Mouse (Mus musculus) kidney, embryonic 16.5 days (tissue): ENCODE results near the gene Ppfia1. TPM values are rescaled to one million over a fixed set of nuclear protein-coding genes. Genes with fewer than 3 reads are reported as not detected.
A peak's percentile ranks its signal among the peaks of the same experiment; 100 is the strongest.

ENCODE experiments used
- ATAC-seq: fragments of 200-750 bp; cut with Nextera tagmentation; 2 replicates; pipeline ENCODE4 v1.8.0; 2017; ENCODE audit warnings: moderate TSS enrichment; ENCODE audit not compliant: low FRiP score, low TSS enrichment
- H3K27ac ChIP-seq: fragments of 300-500 bp; sonication (generic); 2 replicates; pipeline ENCODE4 v1.5.1; 2014; ENCODE audit warnings: low read length
- H3K27me3 ChIP-seq: fragments of 300-500 bp; sonication (generic); 2 replicates; pipeline ENCODE4 v1.6.1; 2014; ENCODE audit warnings: low read length, control low read depth, mixed read lengths; ENCODE audit not compliant: insufficient read depth
- H3K36me3 ChIP-seq: fragments of 300-500 bp; sonication (generic); 2 replicates; pipeline ENCODE4 v1.6.1; 2014; ENCODE audit warnings: low read length, control low read depth, mixed read lengths; ENCODE audit not compliant: insufficient read depth
- H3K4me1 ChIP-seq: fragments of 300-500 bp; sonication (generic); 2 replicates; pipeline ENCODE4 v1.6.1; 2014; ENCODE audit warnings: low read length, control low read depth, mixed read lengths; ENCODE audit not compliant: insufficient read depth
- H3K4me2 ChIP-seq: fragments of 300-500 bp; sonication (generic); replicated peaks from 2 replicates; pipeline ENCODE4 v1.6.1; 2014; ENCODE audit warnings: low read depth, low read length
- H3K4me3 ChIP-seq: fragments of 300-500 bp; sonication (generic); 2 replicates; pipeline ENCODE4 v1.5.1; 2014; ENCODE audit warnings: mild to moderate bottlenecking, low read length
- H3K9ac ChIP-seq: fragments of 300-500 bp; sonication (generic); replicated peaks from 2 replicates; pipeline ENCODE4 v1.6.1; 2014; ENCODE audit warnings: low read length
- H3K9me3 ChIP-seq: fragments of 300-500 bp; sonication (generic); 2 replicates; pipeline ENCODE4 v1.6.1; 2016; ENCODE audit warnings: low read length, control low read depth
- WGBS: fragments of 180-500 bp; shearing (Covaris S2); extraction: QIAGEN DNeasy Blood & Tissue Kit; methylation state at CpG from one replicate; pipeline ENCODE4 v1.1.7; 2014; 5-methylcytosine and 5-hydroxymethylcytosine counted together
- polyA plus RNA-seq: library from polyadenylated mRNA; unstranded; fragments of >200 nt; fragmentation: Nextera tagmentation; extraction: Ambion mirVana; gene quantifications from 2 replicates; pipeline ENCODE4 v1.2.1, GENCODE M21; 2015

Ppfia1 gene
- 26.9 and 37.7 TPM in 2 replicates for polyA plus RNA-seq

DNA sequence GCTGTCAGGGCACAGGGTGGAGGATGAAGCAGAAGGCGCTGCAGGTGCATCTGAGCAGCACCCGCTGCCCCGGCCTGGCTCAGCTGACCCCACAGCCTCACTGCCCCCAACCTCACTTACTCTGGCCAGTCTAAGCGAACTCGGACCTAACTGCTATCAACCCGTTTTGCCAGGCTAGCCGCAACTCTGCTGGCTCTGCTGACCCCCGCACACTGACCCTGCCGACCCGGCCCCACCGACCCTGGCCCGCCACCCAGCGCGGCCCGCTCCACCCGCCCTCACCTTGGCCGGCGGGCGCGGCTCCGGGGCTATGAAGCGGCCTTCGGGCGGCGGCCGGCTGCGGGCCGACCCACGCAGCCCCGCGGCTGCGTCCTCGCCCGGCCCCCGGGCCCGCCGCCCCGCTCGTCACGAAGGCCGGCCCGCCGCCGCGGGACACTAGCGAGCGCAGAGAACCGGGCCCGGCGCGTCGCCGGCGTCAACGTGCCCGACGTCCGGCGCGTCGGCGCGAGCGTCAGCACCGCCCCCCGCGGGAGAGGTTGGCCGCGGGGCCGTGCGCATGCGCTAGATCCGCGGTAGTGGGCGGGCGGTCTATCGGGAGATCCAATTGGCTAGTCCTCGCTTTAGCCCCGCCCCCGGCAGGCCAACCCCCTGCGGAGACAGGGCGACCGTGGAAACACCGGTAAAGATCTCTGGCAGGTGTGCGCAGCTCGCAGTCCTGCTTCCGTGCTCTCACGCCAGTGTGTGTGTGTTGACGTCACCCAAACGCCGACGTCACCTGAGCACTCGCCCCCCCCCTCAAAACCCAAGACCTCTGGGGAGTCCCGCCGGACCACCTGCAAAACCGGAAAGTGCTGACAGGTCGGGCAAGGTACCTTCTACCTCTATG is at the start of gene Ppfia1:
Gene Ppfia1 (minus strand): TSS at position 493 of the 886 bp plus-strand sequence.
- Histone ChIP-seq H3K4me3 (peak within 1 kb of the TSS; percentile 95), H3K4me1 (peaks cover 19% of the 10 kb centered on the region), H3K36me3 (peaks cover 18% of the 10 kb centered on the region), H3K9ac (peak within 1 kb of the TSS; percentile 96), H3K9me3 (no peaks in the 10 kb centered on the region), H3K27me3 (no peaks in the 10 kb centered on the region), H3K4me2 (peak within 1 kb of the TSS; percentile 88), H3K27ac (peak within 1 kb of the TSS; percentile 23; the same call in 1 of the 2 replicates)
- under 1% methylated on average over 60 of the region's 97 CpGs for WGBS
- peak; percentile 96 for ATAC-seq

DNA sequence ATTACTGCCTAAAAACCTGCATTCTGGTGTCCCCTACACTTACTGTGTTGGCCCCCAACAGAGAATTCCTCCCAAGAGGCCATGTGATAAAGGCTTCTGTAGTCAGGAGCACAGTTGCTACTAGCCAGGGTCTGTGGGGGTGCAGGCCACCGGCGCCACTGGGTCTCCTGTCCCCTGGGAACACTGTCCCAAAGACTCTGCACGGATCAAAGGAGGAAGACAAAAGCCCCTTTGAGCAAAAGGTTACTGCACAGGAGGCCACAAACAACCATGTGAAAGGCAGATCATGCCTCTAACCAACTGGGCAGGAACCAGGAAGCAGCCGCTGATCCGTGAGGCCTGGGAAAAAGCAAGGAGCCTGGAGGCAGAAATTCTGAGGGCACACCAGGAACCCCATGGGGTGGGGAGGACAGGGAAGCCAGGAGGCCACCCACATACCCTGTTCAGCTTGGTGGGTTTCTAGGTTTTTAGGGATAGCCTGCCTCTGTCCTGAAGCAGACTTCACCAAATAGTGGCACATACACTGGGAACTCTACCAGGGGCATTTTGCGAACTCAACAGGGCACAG is 46.9 kb upstream of the Ppfia1 start:
- H3K9ac ChIP-seq, result no peak overlapping the region
- H3K27ac ChIP-seq, result peak overlapping the region; percentile 73
- H3K4me2 ChIP-seq, result no peak overlapping the region
- no peaks in the 10 kb centered on the region for H3K36me3 ChIP-seq
- peak; percentile 62 for ATAC-seq
- H3K27me3 ChIP-seq, result no peaks in the 10 kb centered on the region
- no peak overlapping the region for H3K4me3 ChIP-seq
- no peaks in the 10 kb centered on the region for H3K4me1 ChIP-seq
- no peaks in the 10 kb centered on the region for H3K9me3 ChIP-seq
- WGBS, result 49% methylated on average over 6 of the region's 6 CpGs

GRCm38 (mm10) chr7:144589508-144589907 is 36.0 kb upstream of the Ppfia1 start:
- H3K9me3 ChIP-seq, result no peaks in the 10 kb centered on the region
- H3K27ac ChIP-seq, result no peak overlapping the region
- no peaks in the 10 kb centered on the region for H3K4me1 ChIP-seq
- no peak for ATAC-seq
- H3K4me2 ChIP-seq, result no peak overlapping the region
- 78% methylated on average over 3 of the region's 3 CpGs for whole genome bisulfite sequencing
- H3K4me3 ChIP-seq, result no peak overlapping the region
- H3K9ac ChIP-seq, result no peak overlapping the region
- peaks cover 17% of the 10 kb centered on the region; the same call in 1 of the 2 replicates for H3K36me3 ChIP-seq
- no peaks in the 10 kb centered on the region for H3K27me3 ChIP-seq

GRCm38 (mm10) chr7:144587291-144587690 is 33.8 kb upstream of the Ppfia1 start:
- WGBS, result 30% methylated on average over 2 of the region's 2 CpGs
- Histone ChIP-seq H3K4me1 (peaks cover 9% of the 10 kb centered on the region), H3K9me3 (no peaks in the 10 kb centered on the region), H3K36me3 (peaks cover 9% of the 10 kb centered on the region; the same call in 1 of the 2 replicates), H3K27me3 (no peaks in the 10 kb centered on the region), H3K27ac (no peak overlapping the region), H3K4me3 (no peak overlapping the region), H3K4me2 (no peak overlapping the region), H3K9ac (no peak overlapping the region)
- no peak for ATAC-seq

- no peak overlapping the region for H3K4me3 ChIP-seq
- WGBS, result 16% methylated on average over 6 of the region's 6 CpGs
- H3K4me1 ChIP-seq, result peaks cover 18% of the 10 kb centered on the region
- H3K9me3 ChIP-seq, result no peaks in the 10 kb centered on the region
- no peak overlapping the region for H3K4me2 ChIP-seq
- no peak for ATAC-seq
- H3K27me3 ChIP-seq, result no peaks in the 10 kb centered on the region
- H3K36me3 ChIP-seq, result no peaks in the 10 kb centered on the region; the same call in 1 of the 2 replicates
- H3K27ac ChIP-seq, result no peak overlapping the region
- no peak overlapping the region for H3K9ac ChIP-seq
Measured at GRCm38 (mm10) chr7:144585648-144586047, 32.1 kb upstream of the Ppfia1 start.

DNA sequence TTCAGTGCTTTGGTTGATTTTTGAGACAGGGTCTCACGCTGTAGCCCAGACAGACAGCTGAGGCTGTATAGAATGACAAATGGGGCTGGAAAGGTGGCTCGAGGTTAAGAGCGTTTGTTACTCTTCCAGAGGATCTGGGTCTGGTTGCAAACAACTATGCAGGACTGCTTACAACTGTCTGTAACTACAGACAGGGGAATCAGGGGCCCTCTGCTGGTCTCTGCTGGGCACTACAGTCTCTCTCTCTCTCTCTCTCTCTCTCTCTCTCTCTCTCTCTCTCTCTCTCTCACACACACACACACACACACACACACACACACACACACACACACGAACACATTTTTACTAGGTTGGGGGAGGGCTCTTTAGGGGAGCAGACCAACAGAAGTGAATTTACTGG is 30.1 kb upstream of the Ppfia1 start:
- H3K9ac ChIP-seq, result no peak overlapping the region
- no peak overlapping the region for H3K4me2 ChIP-seq
- no peaks in the 10 kb centered on the region for H3K27me3 ChIP-seq
- peaks cover 18% of the 10 kb centered on the region for H3K4me1 ChIP-seq
- H3K4me3 ChIP-seq, result no peak overlapping the region
- H3K27ac ChIP-seq, result no peak overlapping the region
- no peak for ATAC-seq
- peaks cover 15% of the 10 kb centered on the region for H3K36me3 ChIP-seq
- WGBS, result 2% methylated on average over 4 of the region's 4 CpGs
- H3K9me3 ChIP-seq, result no peaks in the 10 kb centered on the region

DNA sequence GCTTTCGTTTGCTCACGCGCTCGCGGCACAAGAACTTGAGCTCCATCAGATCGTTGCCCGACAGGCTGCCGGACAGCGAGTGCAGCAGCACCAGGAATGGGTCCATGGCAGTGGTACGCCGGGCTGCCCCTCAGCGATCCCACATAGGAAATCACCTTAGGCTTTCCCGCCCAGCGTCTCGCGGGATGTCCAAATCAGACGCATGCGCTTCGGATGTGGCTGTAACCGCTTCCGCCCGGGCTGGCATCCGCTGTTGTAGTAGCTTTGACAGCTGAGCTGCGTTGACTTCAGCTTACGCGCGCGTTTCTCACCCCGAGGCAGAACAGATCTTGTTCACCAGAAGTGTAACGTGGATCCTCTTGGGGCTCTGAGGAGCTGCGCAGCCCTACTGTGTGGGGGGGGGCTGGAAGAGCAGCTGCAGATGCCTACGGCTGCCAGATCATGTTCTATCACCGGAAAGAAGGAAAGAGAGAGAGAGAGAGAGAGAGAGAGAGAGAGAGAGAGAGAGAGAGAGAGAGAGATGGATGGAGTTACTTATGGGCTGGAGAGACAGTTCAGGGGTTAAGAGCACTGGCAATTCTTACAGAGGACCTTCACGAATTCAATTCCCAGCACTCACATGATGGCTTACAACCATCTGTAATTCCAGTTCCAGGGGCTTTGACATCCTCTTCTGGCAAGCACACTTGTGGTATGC is 28.9 kb upstream of the Ppfia1 start, which contains the start of gene Fadd:
Gene Fadd (minus strand): TSS at position 180 of the 697 bp plus-strand sequence.
- under 1% methylated on average over 34 of the region's 34 CpGs for WGBS

GRCm38 (mm10) chr7:144581559-144582283 is 28.2 kb upstream of the Ppfia1 start:
- Histone ChIP-seq H3K27ac (peak overlapping the region; percentile 98), H3K27me3 (no peaks in the 10 kb centered on the region), H3K4me1 (peaks cover 18% of the 10 kb centered on the region), H3K4me2 (peak overlapping the region; percentile 74), H3K9ac (peak overlapping the region; percentile 84), H3K36me3 (peaks cover 15% of the 10 kb centered on the region), H3K4me3 (peak overlapping the region; percentile 79), H3K9me3 (no peaks in the 10 kb centered on the region)
- peak; percentile 91 for ATAC-seq
- WGBS, result under 1% methylated on average over 43 of the region's 43 CpGs

More for the DNA sequence above, 28.9 kb upstream of the Ppfia1 start, which contains the start of gene Fadd:
- ATAC-seq, result peak; percentile 83
- Histone ChIP-seq H3K9ac (peak within 1 kb of the TSS; percentile 84), H3K4me2 (peak within 1 kb of the TSS; percentile 74), H3K36me3 (peaks cover 15% of the 10 kb centered on the region), H3K4me1 (peaks cover 18% of the 10 kb centered on the region), H3K4me3 (peak within 1 kb of the TSS; percentile 79), H3K27me3 (no peaks in the 10 kb centered on the region), H3K9me3 (no peaks in the 10 kb centered on the region), H3K27ac (peak within 1 kb of the TSS; percentile 98)

GRCm38 (mm10) chr7:144577876-144578275 is 24.3 kb upstream of the Ppfia1 start:
- WGBS, result 93% methylated on average over 5 of the region's 5 CpGs
- no peak overlapping the region for H3K4me3 ChIP-seq
- no peak for ATAC-seq
- peaks cover 15% of the 10 kb centered on the region for H3K36me3 ChIP-seq
- H3K27me3 ChIP-seq, result no peaks in the 10 kb centered on the region
- no peak overlapping the region for H3K27ac ChIP-seq
- H3K4me1 ChIP-seq, result peaks cover 13% of the 10 kb centered on the region
- no peaks in the 10 kb centered on the region for H3K9me3 ChIP-seq
- no peak overlapping the region for H3K9ac ChIP-seq
- no peak overlapping the region for H3K4me2 ChIP-seq
